Mouse (Mus musculus): ENCODE results near the gene Slc9a3r1. TPM values are rescaled to one million over a fixed set of nuclear protein-coding genes. Genes with fewer than 3 reads are reported as not detected.
A peak's percentile ranks its signal among the peaks of the same experiment; 100 is the strongest.

Gene Slc9a3r1
- polyA plus RNA-seq, 1 experiment from 2014 or later = 35.4 TPM

DNA sequence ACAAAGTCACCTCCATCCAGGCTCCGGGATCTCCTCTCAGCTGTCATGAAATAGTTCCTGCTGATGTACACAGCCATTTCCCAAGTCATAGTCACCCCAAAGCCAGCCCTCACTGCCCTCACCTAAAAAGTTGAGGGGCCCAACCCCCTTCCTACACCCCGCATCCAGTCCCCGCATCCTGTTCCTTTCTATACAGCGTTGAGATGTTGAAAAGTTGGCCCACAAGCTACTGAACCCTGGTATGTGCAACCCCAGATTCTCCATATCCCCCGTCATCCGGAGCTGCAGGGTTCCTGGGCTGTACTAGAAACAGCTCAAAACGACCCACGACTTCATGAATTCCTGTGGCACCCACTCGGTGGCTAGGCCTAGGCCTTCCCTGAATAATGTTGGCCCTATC is 10.1 kb upstream of the Slc9a3r1 start:
- no peak overlapping the region for H3K4me2 ChIP-seq (replicated peaks)
- WGBS = 79% methylated on average over 9 of the region's 9 CpGs
- 0 out of 2 replicates have a peak overlapping the region, but pooled peaks have one; percentile 18 for H3K27ac ChIP-seq
- H3K9me3 ChIP-seq = no peaks in the 10 kb centered on the region
- H3K27me3 ChIP-seq = peaks cover 47% of the 10 kb centered on the region
- no peak overlapping the region for H3K9ac ChIP-seq
- peaks cover 23% of the 10 kb centered on the region; the same call in 1 of the 2 replicates for H3K4me1 ChIP-seq
- no peaks in the 10 kb centered on the region for H3K36me3 ChIP-seq
- no peak for ATAC-seq (ENCODE audit: insufficient number of reproducible peaks, insufficient read depth, low FRiP score, low TSS enrichment)
- H3K4me3 ChIP-seq = no peak overlapping the region

DNA sequence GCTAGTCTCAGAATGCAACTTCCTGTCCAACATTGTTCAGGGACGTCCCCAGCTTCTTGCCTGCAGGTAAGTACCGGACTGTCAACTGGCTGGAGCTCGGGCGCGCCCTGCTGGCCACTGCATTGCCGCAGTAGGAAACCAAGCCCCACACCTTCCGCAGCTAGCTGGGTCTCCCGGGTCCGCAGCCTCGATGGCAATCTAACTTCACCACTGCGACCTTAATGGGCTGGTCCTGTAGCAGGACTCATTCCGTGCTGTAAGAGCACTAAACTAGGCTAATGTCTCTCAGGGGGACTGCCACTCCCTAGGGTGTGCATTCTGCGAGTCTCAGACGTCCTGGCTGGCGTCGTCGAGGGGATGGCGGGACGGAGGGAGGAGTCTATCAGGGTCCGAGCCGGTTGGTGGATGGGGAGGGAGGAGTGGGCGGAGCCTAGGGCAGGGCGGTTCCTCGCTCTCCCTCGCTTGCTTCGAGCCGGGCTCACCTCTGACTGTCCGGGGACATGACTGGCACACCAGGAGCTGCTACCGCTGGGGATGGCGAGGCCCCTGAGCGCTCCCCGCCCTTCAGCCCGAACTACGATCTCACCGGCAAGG is 9.3 kb upstream of the Slc9a3r1 start:
- peaks cover 47% of the 10 kb centered on the region for H3K27me3 ChIP-seq
- no peaks in the 10 kb centered on the region for H3K36me3 ChIP-seq
- under 1% methylated on average over 31 of the region's 35 CpGs for WGBS
- no peak overlapping the region for H3K9ac ChIP-seq
- peaks cover 28% of the 10 kb centered on the region; the same call in 1 of the 2 replicates for H3K4me1 ChIP-seq
- no peak overlapping the region for H3K27ac ChIP-seq
- no peaks in the 10 kb centered on the region for H3K9me3 ChIP-seq
- peak; percentile 31; the same call in 1 of the 2 replicates for ATAC-seq (ENCODE audit: insufficient number of reproducible peaks, insufficient read depth, low FRiP score, low TSS enrichment)
- peak overlapping the region; percentile 27 for H3K4me3 ChIP-seq
- peak overlapping the region; percentile 37 for H3K4me2 ChIP-seq (replicated peaks)

DNA sequence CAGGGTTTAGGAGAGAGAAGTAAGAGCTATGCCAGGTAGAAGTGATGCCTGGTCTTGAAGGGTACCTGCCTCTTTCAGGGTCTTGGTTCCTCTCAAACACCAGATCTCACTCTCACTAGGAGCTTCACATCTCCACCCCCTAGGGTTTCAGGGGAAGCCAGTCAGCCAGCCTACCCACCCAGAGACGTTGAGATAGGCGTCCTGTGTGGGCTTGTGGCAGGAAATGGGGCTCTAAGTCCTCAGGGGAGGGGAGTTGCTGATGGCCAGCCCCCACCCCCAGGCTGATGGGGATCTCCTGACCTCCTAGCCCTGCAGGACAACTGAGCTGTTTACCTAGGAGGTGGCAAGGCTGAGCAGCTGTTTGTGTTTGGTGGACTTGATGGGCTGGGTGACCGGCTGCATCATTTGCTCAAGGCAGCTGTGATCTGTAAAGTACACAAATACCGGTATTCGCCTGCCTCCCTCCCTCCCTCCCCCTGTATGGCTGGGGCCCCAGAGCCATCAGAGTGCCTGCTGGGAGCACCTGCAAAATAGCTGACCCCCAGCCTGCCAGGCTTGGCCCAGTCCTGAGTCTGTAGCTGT is 8.0 kb upstream of the Slc9a3r1 start:
- no peaks in the 10 kb centered on the region for H3K36me3 ChIP-seq
- peaks cover 28% of the 10 kb centered on the region; the same call in 1 of the 2 replicates for H3K4me1 ChIP-seq
- no peak overlapping the region for H3K27ac ChIP-seq
- no peak overlapping the region for H3K4me2 ChIP-seq (replicated peaks)
- WGBS = 21% methylated on average over 5 of the region's 5 CpGs
- H3K9ac ChIP-seq = no peak overlapping the region
- no peaks in the 10 kb centered on the region for H3K9me3 ChIP-seq
- ATAC-seq (ENCODE audit: insufficient number of reproducible peaks, insufficient read depth, low FRiP score, low TSS enrichment) = no peak
- peaks cover 47% of the 10 kb centered on the region for H3K27me3 ChIP-seq
- H3K4me3 ChIP-seq = no peak overlapping the region

DNA sequence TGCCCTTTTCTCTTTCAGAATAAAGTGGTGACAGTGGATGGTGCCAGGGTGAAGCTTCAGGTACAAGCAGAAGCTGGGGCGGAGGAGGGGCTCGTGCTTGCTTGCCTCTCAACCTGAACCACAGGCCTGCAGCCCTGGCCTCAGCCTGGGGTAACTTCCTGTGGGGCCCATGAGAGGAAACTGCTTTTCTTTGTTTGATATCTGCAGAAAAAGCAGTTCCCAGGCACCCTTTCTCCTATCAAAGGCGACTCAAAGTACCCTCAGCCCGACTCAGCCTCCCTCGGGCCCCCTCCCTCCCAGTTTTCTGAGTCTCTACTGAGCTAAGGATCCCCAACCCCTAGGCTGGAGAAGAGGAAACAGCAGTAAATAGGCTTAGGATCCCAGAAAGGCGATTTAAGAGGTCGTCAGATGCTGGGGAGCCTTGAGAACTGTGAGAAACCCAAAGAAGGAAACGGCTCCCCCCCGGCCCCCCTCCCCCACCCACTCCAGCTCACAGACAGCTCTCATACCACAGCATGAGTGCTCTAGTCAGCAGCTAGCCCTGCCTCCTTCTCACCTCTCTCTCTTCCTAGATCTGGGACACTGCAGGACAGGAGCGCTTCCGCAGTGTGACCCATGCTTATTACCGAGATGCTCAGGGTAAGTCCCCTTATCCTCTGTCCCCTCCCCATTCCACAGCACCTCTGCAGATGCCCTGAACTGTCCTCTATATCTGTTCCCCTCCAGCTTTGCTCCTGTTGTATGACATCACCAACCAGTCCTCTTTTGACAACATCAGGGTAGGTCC is 5.0 kb upstream of the Slc9a3r1 start:
- Histone ChIP-seq H3K4me3 (no peak overlapping the region), H3K9ac (0 out of 2 replicates have a peak overlapping the region, but pooled peaks have one; percentile 8), H3K4me1 (peaks cover 25% of the 10 kb centered on the region), H3K4me2 (replicated peaks) (no peak overlapping the region), H3K36me3 (no peaks in the 10 kb centered on the region), H3K27me3 (peaks cover 50% of the 10 kb centered on the region), H3K9me3 (no peaks in the 10 kb centered on the region), H3K27ac (0 out of 2 replicates have a peak overlapping the region, but pooled peaks have one; percentile 55)
- 22% methylated on average over 12 of the region's 12 CpGs for WGBS
- ATAC-seq (ENCODE audit: insufficient number of reproducible peaks, insufficient read depth, low FRiP score, low TSS enrichment) = no peak

DNA sequence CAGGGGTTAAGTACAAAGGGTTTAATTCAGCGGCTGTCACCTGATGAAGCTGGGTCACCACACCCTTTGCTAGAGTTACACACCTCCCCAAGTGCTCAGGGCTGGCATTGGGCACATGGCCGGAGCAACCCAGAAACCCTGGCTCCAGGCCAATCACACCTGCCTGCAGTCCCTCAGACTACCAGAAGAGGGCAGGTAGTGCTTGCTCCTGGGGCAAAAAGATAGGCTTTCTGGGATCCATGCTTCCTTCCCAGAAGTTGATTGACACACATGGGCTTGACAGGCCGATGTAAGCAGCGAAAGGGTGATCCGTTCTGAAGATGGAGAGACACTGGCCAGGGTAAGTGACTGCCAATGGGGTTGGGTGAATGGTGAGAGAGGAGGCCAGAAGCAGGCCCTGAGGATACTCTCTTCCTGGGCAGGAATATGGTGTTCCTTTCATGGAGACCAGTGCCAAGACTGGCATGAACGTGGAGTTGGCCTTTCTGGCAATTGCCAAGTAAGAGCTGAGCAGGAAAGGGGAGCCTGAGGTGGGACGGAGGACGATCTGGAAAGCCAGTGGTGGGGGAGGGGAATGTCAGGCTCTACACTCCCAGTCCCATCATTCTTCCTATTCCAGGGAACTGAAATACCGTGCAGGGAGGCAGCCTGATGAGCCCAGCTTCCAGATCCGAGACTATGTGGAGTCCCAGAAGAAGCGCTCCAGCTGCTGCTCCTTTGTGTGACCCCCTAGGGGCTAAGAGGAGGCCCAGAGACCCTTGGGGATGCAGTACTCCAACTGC is 2.9 kb upstream of the Slc9a3r1 start:
- H3K36me3 ChIP-seq = no peaks in the 10 kb centered on the region
- H3K4me3 ChIP-seq = no peak overlapping the region
- H3K27me3 ChIP-seq = peaks cover 50% of the 10 kb centered on the region
- H3K4me2 ChIP-seq (replicated peaks) = no peak overlapping the region
- no peaks in the 10 kb centered on the region for H3K9me3 ChIP-seq
- no peak overlapping the region for H3K27ac ChIP-seq
- WGBS = 52% methylated on average over 11 of the region's 11 CpGs
- ATAC-seq (ENCODE audit: insufficient number of reproducible peaks, insufficient read depth, low FRiP score, low TSS enrichment) = no peak
- H3K4me1 ChIP-seq = peaks cover 39% of the 10 kb centered on the region
- no peak overlapping the region for H3K9ac ChIP-seq

DNA sequence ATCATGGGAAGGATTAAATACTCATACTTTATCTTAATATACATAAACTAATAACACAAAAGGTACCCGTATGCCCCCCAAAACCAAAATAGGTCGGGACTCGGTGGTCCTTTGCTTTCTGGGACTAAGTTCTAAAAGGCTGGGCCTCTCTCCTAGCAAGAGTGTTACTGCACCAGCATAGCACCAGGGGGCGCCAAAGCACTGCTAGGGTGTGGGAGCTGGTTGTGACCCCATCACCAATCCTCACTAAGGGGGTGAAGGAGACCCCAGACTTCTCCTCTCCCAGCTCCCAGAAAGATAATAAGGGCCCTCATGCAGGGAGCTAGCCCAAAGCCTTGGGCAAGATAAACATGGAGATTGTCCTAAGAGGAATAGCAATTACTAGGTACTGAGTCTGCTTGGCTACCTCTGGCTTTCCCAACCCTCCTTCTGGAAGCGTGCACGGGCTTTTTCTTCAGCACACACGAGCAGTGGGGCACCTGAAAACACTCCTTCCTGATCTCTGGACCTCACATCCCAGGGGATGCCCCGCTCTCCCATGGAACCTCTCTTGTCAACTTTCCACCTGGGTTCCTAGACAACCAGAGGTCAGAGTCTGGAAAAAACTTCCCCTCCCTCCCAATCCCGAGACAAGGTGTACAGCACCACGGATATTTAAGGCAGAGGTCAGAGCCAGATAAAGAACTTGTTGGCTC is 2.1 kb upstream of the Slc9a3r1 start:
- no peaks in the 10 kb centered on the region for H3K36me3 ChIP-seq
- no peak overlapping the region for H3K4me3 ChIP-seq
- peaks cover 37% of the 10 kb centered on the region for H3K4me1 ChIP-seq
- H3K27me3 ChIP-seq = peaks cover 50% of the 10 kb centered on the region
- H3K27ac ChIP-seq = no peak overlapping the region
- no peak for ATAC-seq (ENCODE audit: insufficient number of reproducible peaks, insufficient read depth, low FRiP score, low TSS enrichment)
- 27% methylated on average over 10 of the region's 10 CpGs for WGBS
- no peaks in the 10 kb centered on the region for H3K9me3 ChIP-seq
- H3K9ac ChIP-seq = no peak overlapping the region
- no peak overlapping the region for H3K4me2 ChIP-seq (replicated peaks)

DNA sequence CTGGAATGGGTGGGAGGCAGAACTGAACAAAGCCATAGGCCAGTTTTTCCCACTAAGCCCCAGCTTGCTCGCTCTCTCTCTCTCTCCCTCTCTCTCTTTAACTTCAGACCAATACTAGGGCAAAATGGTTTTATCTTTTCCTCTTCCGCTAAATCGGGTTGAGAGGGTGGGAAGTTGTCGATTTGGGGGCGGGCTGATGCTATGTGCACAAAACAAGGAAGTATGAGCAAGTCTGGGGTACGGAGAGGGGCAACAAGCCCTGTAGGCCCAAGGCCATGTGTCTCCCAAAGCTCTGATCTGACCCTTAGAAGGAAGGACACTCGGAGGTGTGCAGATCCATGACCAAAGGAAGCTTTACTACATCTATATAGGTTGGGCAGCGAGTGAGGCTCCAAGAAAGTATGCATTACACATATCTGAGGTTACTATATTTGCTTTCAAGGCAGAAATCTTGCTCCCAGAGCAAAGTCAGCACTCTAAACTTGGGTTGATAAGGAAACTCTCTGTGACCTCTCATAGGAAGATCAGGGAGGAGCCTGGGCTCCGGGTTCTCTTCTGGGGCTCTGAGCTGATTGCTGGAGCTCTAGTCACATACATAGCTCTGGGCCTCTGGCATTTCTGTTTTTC is 1.4 kb upstream of the Slc9a3r1 start:
- no peaks in the 10 kb centered on the region for H3K36me3 ChIP-seq
- H3K4me2 ChIP-seq (replicated peaks) = no peak overlapping the region
- H3K27ac ChIP-seq = no peak overlapping the region
- H3K9ac ChIP-seq = no peak overlapping the region
- peaks cover 37% of the 10 kb centered on the region for H3K4me1 ChIP-seq
- WGBS = 64% methylated on average over 9 of the region's 9 CpGs
- no peaks in the 10 kb centered on the region for H3K9me3 ChIP-seq
- ATAC-seq (ENCODE audit: insufficient number of reproducible peaks, insufficient read depth, low FRiP score, low TSS enrichment) = no peak
- peaks cover 48% of the 10 kb centered on the region for H3K27me3 ChIP-seq
- no peak overlapping the region for H3K4me3 ChIP-seq

DNA sequence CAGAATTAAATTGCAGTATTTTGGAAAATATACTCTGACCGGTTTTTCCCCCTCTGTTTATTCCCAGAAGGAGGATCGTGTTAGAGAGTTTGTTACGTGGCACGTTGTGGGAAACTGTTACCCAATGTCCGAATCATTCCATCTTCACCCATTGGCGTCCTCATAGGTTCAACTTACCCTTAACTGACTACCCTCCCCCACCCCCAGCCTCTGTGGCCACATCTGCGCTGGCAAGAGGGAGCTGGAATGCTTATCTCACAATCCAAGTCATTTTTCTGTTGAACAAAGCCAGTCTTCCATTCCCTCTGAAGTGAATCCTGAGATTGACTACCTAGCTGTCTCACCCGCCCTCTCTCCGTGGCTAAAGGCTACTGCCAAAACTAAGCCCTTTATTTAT is 938 bp upstream of the Slc9a3r1 start:
- no peak for ATAC-seq (ENCODE audit: insufficient number of reproducible peaks, insufficient read depth, low FRiP score, low TSS enrichment)
- 14% methylated on average over 9 of the region's 9 CpGs for WGBS
- Histone ChIP-seq H3K9ac (no peak overlapping the region), H3K27me3 (peaks cover 44% of the 10 kb centered on the region), H3K9me3 (no peaks in the 10 kb centered on the region), H3K4me1 (peaks cover 37% of the 10 kb centered on the region), H3K27ac (no peak overlapping the region), H3K4me3 (no peak overlapping the region; the same call in 1 of the 2 replicates), H3K36me3 (no peaks in the 10 kb centered on the region), H3K4me2 (replicated peaks) (peak overlapping the region; percentile 90)

DNA sequence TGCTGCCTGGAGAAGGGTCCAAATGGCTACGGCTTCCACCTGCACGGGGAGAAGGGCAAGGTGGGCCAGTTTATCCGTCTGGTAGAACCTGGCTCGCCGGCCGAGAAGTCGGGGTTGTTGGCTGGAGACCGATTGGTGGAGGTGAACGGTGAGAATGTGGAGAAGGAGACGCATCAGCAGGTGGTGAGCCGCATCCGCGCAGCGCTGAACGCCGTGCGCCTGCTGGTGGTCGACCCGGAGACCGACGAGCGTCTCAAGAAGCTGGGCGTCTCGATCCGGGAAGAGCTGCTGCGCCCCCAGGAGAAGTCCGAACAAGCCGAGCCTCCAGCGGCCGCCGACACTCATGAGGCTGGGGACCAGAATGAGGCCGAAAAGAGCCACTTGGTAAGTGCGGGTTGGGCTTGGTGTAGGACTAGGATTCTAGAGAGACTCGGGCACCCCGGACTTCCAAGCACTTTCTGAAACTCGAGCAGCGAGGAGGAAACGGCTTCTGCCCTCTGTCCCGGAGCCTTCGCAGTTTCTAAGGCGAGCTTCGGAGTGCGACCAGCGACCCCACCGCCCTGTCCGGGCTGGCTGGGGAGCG is 518 bp downstream of the Slc9a3r1 start:
- peaks cover 44% of the 10 kb centered on the region for H3K27me3 ChIP-seq
- H3K36me3 ChIP-seq = no peaks in the 10 kb centered on the region
- peak overlapping the region; percentile 56 for H3K9ac ChIP-seq
- no peak for ATAC-seq (ENCODE audit: insufficient number of reproducible peaks, insufficient read depth, low FRiP score, low TSS enrichment)
- H3K9me3 ChIP-seq = no peaks in the 10 kb centered on the region
- peak overlapping the region; percentile 90 for H3K4me2 ChIP-seq (replicated peaks)
- peak overlapping the region; percentile 65 for H3K4me3 ChIP-seq
- H3K4me1 ChIP-seq = peaks cover 24% of the 10 kb centered on the region
- WGBS = under 1% methylated on average over 47 of the region's 47 CpGs
- H3K27ac ChIP-seq = peak overlapping the region; percentile 25; the same call in 1 of the 2 replicates

DNA sequence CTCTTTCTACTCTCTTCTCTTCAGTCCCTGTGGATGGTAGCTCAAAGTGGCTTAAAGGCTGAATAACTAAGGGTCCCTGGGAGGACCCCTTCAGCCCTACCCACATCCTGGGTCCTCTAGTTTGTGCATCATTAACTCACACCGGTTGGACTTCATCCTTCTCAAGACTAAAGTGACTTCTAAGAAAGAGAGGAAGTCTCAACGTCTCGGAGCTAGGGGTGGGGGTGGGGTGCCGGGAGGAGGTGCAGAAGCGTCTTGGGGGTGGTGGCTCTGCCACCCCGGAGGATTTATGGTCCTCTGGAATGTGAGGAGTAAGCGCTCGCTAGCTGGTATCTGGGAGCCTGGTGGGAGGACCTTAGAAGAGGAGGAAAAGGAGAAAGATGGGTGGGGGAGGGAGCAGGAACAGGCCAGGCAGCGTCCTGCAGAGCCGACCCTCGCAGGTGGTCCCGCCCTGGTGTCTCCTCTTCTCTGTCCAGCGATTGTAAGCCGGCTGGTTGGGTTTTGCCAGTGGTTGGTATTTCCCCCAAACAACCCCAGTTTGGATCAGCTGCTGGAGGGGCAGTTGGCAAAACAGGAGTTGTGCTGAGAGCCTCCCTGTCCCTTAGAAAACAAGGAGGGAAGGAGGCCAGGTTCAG is 1.3 kb downstream of the Slc9a3r1 start:
- H3K27me3 ChIP-seq = peaks cover 44% of the 10 kb centered on the region
- no peaks in the 10 kb centered on the region for H3K9me3 ChIP-seq
- H3K4me3 ChIP-seq = peak overlapping the region; percentile 65
- H3K9ac ChIP-seq = peak overlapping the region; percentile 56; the same call in 1 of the 2 replicates
- peak overlapping the region; percentile 90 for H3K4me2 ChIP-seq (replicated peaks)
- no peak overlapping the region for H3K27ac ChIP-seq
- no peaks in the 10 kb centered on the region for H3K36me3 ChIP-seq
- under 1% methylated on average over 14 of the region's 14 CpGs for WGBS
- peaks cover 24% of the 10 kb centered on the region for H3K4me1 ChIP-seq
- no peak for ATAC-seq (ENCODE audit: insufficient number of reproducible peaks, insufficient read depth, low FRiP score, low TSS enrichment)
